Mouse (Mus musculus) MEL (cell line): ENCODE results near the gene Vps4b. TPM values are rescaled to one million over a fixed set of nuclear protein-coding genes. Genes with fewer than 3 reads are reported as not detected.

Source experiments
- DNase-seq: peaks from one replicate; pipeline ENCODE4 v3.0.0; 2011; ENCODE audit warnings: low read depth, low spot score
- H3K27ac ChIP-seq: 2 replicates; pipeline ENCODE4 v1.5.1; 2012; ENCODE audit warnings: low read depth, mild to moderate bottlenecking, control low read depth, low read length, moderate library complexity; ENCODE audit not compliant: control insufficient read depth
- H3K27me3 ChIP-seq, 2 experiments: fragments of 150-350 bp in 1 of 2; sonication (generic) in 1 of 2; 2 replicates each; pipeline ENCODE4 v1.6.1; 2012; ENCODE audit warnings: low read length in 2 of 2, mild to moderate bottlenecking in 2 of 2, improper control_type of control experiment in 1 of 2, moderate library complexity in 1 of 2; ENCODE audit not compliant: insufficient read depth in 2 of 2, control insufficient read depth in 1 of 2
- H3K36me3 ChIP-seq, 2 experiments: 2 replicates each; pipeline ENCODE4 v1.6.1; 2012 to 2014; ENCODE audit warnings: low read length in 2 of 2, improper control_type of control experiment in 1 of 2, inconsistent platforms in 1 of 2, mild to moderate bottlenecking in 1 of 2; ENCODE audit not compliant: insufficient read depth in 2 of 2, control insufficient read depth in 1 of 2
- H3K4me1 ChIP-seq, 2 experiments: fragments of 150-350 bp in 1 of 2; sonication (generic) in 1 of 2; 2 replicates each; pipeline ENCODE4 v1.6.1; 2012; ENCODE audit warnings: low read length in 2 of 2, improper control_type of control experiment in 1 of 2, mild to moderate bottlenecking in 1 of 2; ENCODE audit not compliant: insufficient read depth in 2 of 2, control insufficient read depth in 1 of 2
- H3K4me3 ChIP-seq, 2 experiments: fragments of 150-350 bp in 1 of 2; sonication (generic) in 1 of 2; 2 replicates each; pipeline ENCODE4 v1.5.1; 2012; ENCODE audit warnings: low read depth in 2 of 2, low read length in 2 of 2, mild to moderate bottlenecking in 2 of 2, moderate library complexity in 2 of 2, control low read depth in 1 of 2, improper control_type of control experiment in 1 of 2; ENCODE audit not compliant: control insufficient read depth in 1 of 2, insufficient read depth in 1 of 2
- H3K79me2 ChIP-seq: 2 replicates; pipeline ENCODE4 v1.6.1; 2012; ENCODE audit warnings: mild to moderate bottlenecking, low read length, moderate library complexity; ENCODE audit not compliant: control insufficient read depth, poor library complexity, insufficient read depth
- H3K9ac ChIP-seq: 2 replicates; pipeline ENCODE4 v1.6.1; 2012; ENCODE audit warnings: low read depth, mild to moderate bottlenecking, control low read depth, low read length, moderate library complexity; ENCODE audit not compliant: control insufficient read depth, poor library complexity, severe bottlenecking
- H3K9me3 ChIP-seq: fragments of 150-350 bp; sonication (generic); replicated peaks from 2 replicates; pipeline ENCODE4 v1.6.1; 2012; ENCODE audit warnings: mild to moderate bottlenecking, low read length, improper control_type of control experiment, moderate library complexity; ENCODE audit not compliant: insufficient read depth
- CHD1 ChIP-seq: IDR thresholded peaks from 2 replicates; pipeline ENCODE4 v1.6.1; 2012; ENCODE audit warnings: low read depth, mild to moderate bottlenecking, inconsistent platforms, low read length, improper control_type of control experiment
- CHD2 ChIP-seq: IDR thresholded peaks from 2 replicates; pipeline ENCODE4 v1.6.1; 2011; ENCODE audit warnings: low read length, improper control_type of control experiment
- E2F4 ChIP-seq: IDR thresholded peaks from 2 replicates; pipeline ENCODE4 v1.6.1; 2011; ENCODE audit warnings: low read depth, low read length, improper control_type of control experiment, borderline replicate concordance
- ELF1 ChIP-seq: IDR thresholded peaks from 2 replicates; pipeline ENCODE4 v1.6.1; 2014; ENCODE audit warnings: low read depth, mild to moderate bottlenecking, inconsistent platforms, low read length, improper control_type of control experiment, moderate library complexity
- ETS1 ChIP-seq: IDR thresholded peaks from 2 replicates; pipeline ENCODE4 v1.6.1; 2012; ENCODE audit warnings: low read depth, mild to moderate bottlenecking, inconsistent platforms, low read length, improper control_type of control experiment, moderate library complexity
- GATA1 ChIP-seq: IDR thresholded peaks from 2 replicates; pipeline ENCODE4 v1.6.1; 2011; ENCODE audit warnings: low read depth, low read length, improper control_type of control experiment
- HCFC1 ChIP-seq: IDR thresholded peaks from 2 replicates; pipeline ENCODE4 v1.6.1; 2012; ENCODE audit warnings: low read depth, mild to moderate bottlenecking, inconsistent platforms, low read length, improper control_type of control experiment, moderate library complexity
- JUND ChIP-seq: IDR thresholded peaks from 2 replicates; pipeline ENCODE4 v1.6.1; 2011; ENCODE audit warnings: low read depth, mild to moderate bottlenecking, improper control_type of control experiment, low read length
- KAT2A ChIP-seq: conservative IDR thresholded peaks from 2 replicates; pipeline ENCODE4 v1.6.1; 2012; ENCODE audit warnings: low read depth, low read length, improper control_type of control experiment, inconsistent platforms
- MAFK ChIP-seq: IDR thresholded peaks from 2 replicates; pipeline ENCODE4 v1.6.1; 2011; ENCODE audit warnings: low read depth, mild to moderate bottlenecking, low read length, improper control_type of control experiment, borderline replicate concordance
- MEF2A ChIP-seq: IDR thresholded peaks from 2 replicates; pipeline ENCODE4 v1.6.1; 2014; ENCODE audit warnings: low read depth, mild to moderate bottlenecking, inconsistent platforms, low read length, improper control_type of control experiment; ENCODE audit not compliant: poor library complexity, insufficient replicate concordance, severe bottlenecking; ENCODE audit errors: extremely low read depth
- MXI1 ChIP-seq: IDR thresholded peaks from 2 replicates; pipeline ENCODE4 v1.6.1; 2011; ENCODE audit warnings: mild to moderate bottlenecking, low read depth, low read length, improper control_type of control experiment
- MYB ChIP-seq: IDR thresholded peaks from 2 replicates; pipeline ENCODE4 v1.6.1; 2011; ENCODE audit warnings: mild to moderate bottlenecking, low read depth, low read length, improper control_type of control experiment
- MYC ChIP-seq: IDR thresholded peaks from 2 replicates; pipeline ENCODE4 v1.6.1; 2011; ENCODE audit warnings: low read depth, mild to moderate bottlenecking, low read length, improper control_type of control experiment, moderate library complexity
- NRF1 ChIP-seq: IDR thresholded peaks from 2 replicates; pipeline ENCODE4 v1.6.1; 2014; ENCODE audit warnings: low read depth, mild to moderate bottlenecking, inconsistent platforms, low read length, improper control_type of control experiment, moderate library complexity; ENCODE audit not compliant: poor library complexity, insufficient read depth, severe bottlenecking
- POLR2AphosphoS2 ChIP-seq: IDR thresholded peaks from 2 replicates; pipeline ENCODE4 v1.6.1; 2011; ENCODE audit warnings: low read length, improper control_type of control experiment
- RAD21 ChIP-seq: IDR thresholded peaks from 2 replicates; pipeline ENCODE4 v1.6.1; 2011; ENCODE audit warnings: mild to moderate bottlenecking, low read depth, low read length, improper control_type of control experiment
- RCOR1 ChIP-seq: IDR thresholded peaks from 2 replicates; pipeline ENCODE4 v1.6.1; 2012; ENCODE audit warnings: low read depth, mild to moderate bottlenecking, inconsistent platforms, low read length, improper control_type of control experiment
- SIN3A ChIP-seq: IDR thresholded peaks from 2 replicates; pipeline ENCODE4 v1.6.1; 2012; ENCODE audit warnings: low read length, improper control_type of control experiment, inconsistent platforms
- TBP ChIP-seq: IDR thresholded peaks from 2 replicates; pipeline ENCODE4 v1.8.0; 2011; ENCODE audit warnings: low read depth, low read length, improper control_type of control experiment
- TCF12 ChIP-seq: IDR thresholded peaks from 2 replicates; pipeline ENCODE4 v1.6.1; 2014; ENCODE audit warnings: low read depth, mild to moderate bottlenecking, inconsistent platforms, low read length, improper control_type of control experiment, moderate library complexity
- UBTF ChIP-seq: IDR thresholded peaks from 2 replicates; pipeline ENCODE4 v1.6.1; 2012; ENCODE audit warnings: low read depth, mild to moderate bottlenecking, inconsistent platforms, low read length, improper control_type of control experiment, moderate library complexity, borderline replicate concordance; ENCODE audit not compliant: insufficient read depth
- USF1 ChIP-seq: IDR thresholded peaks from 2 replicates; pipeline ENCODE4 v1.6.1; 2014; ENCODE audit warnings: low read depth, mild to moderate bottlenecking, inconsistent platforms, low read length, improper control_type of control experiment, moderate library complexity
- ZC3H11A ChIP-seq: IDR thresholded peaks from 2 replicates; pipeline ENCODE4 v1.6.1; 2012; ENCODE audit warnings: low read depth, mild to moderate bottlenecking, inconsistent platforms, low read length, improper control_type of control experiment
- ZMIZ1 ChIP-seq: IDR thresholded peaks from 2 replicates; pipeline ENCODE4 v1.6.1; 2012; ENCODE audit warnings: low read depth, mild to moderate bottlenecking, inconsistent platforms, low read length, improper control_type of control experiment, moderate library complexity
- ZNF384 ChIP-seq: IDR thresholded peaks from 2 replicates; pipeline ENCODE4 v1.6.1; 2012; ENCODE audit warnings: low read depth, mild to moderate bottlenecking, inconsistent platforms, low read length, improper control_type of control experiment
- polyA plus RNA-seq, 2 experiments: library from polyadenylated mRNA; stranded (reverse) in 1 of 2; unstranded in 1 of 2; fragments of >175 nt in 1 of 2; fragments of >200 nt in 1 of 2; gene quantifications; 2 replicates each; pipeline versions ENCODE4 v1.2.1 to v1.2.4; 2012; ENCODE audit warnings: low replicate concordance in 2 of 2, low read depth in 1 of 2; ENCODE audit not compliant: insufficient read length in 2 of 2, insufficient read depth in 1 of 2, missing spikeins in 1 of 2
- total RNA-seq: library from RNA; depleted of rRNA; stranded (reverse); fragments of 300-350 nt; gene quantifications from 2 replicates; pipeline ENCODE4 v1.2.3, GENCODE M21; 2012

The Vps4b gene
- total and polyA plus RNA-seq, 3 experiments = 43.9 to 91.1 (median 80.4) TPM

DNA sequence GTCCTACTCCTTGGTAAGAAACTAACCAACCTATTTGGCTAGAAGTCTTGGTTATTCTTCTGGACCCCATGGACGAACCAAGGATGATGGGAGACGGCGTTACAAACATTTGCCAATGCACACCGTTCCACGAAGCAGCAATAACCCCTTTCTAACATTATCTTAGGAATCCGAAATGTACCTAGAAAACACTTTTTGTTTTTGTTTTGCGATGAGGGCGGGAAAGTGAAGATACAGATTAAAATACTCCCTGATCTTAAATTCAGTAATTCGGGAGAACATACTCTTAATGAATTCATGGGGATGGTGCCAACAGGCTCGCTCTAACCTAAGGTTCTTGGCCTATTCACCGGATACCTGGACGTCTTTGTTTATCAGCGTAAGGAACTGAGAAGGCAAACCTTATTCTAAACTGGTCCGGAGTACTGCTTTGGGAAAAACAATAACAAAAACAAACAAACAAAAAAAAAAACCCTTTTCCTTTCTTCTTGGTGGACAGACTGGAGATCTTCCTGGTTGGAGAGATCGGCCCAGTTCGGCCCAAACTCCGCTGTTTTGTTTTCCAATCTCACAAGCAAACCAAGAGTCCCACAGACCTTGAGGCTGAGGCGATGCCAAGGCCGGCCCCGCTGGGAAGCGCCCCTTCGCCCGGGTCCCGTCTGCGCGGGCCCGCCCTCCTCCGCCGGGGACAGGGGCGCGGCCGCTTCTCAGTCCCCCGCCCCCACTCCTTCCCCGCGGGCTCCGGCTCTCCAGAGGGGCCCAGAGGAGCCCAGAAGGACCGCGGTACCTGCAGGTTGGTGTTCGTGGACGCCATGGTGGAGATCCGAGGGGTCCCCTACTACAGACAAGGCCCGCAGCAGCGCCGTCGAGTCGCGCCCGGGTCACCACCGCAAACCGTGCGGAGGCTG lies 640 bp downstream of the Vps4b start:
- DNase-seq = peak; percentile 57
- Histone ChIP-seq H3K9ac (peak overlapping the region; percentile 99), H3K9me3 (no peaks in the 10 kb centered on the region), H3K27ac (peak overlapping the region; percentile 86), H3K4me3 (peak overlapping the region; percentile 91 to 99), H3K27me3 (no peaks in the 10 kb centered on the region), H3K4me1 (peaks cover 17 to 20% of the 10 kb centered on the region in 2 experiments), H3K36me3 (peaks cover 11 to 50% of the 10 kb centered on the region in 2 experiments), H3K79me2 (peaks cover 39% of the 10 kb centered on the region)
- TF ChIP-seq MYC (peak; percentile 47; the same call in 1 of the 2 replicates), ZC3H11A (0 out of 2 replicates have a peak, but pooled peaks have one; percentile 4), TBP (no peak), UBTF (no peak), MXI1 (no peak), TCF12 (0 out of 2 replicates have a peak, but pooled peaks have one; percentile 22), ELF1 (peak; percentile 35; the same call in 1 of the 2 replicates), MYB (no peak), SIN3A (no peak; the same call in 1 of the 2 replicates), ZNF384 (0 out of 2 replicates have a peak, but pooled peaks have one; percentile 9), HCFC1 (0 out of 2 replicates have a peak, but pooled peaks have one; percentile 30), GATA1 (no peak), CHD1 (peak; percentile 97), NRF1 (0 out of 2 replicates have a peak, but pooled peaks have one; percentile 22), E2F4 (0 out of 2 replicates have a peak, but pooled peaks have one; percentile 62), POLR2AphosphoS2 (no peak), MEF2A (no peak), MAFK (no peak), JUND (no peak), CHD2 (no peak; the same call in 1 of the 2 replicates), KAT2A (0 out of 2 replicates have a peak, but pooled peaks have one; percentile 33), RAD21 (no peak), RCOR1 (no peak), ETS1 (no peak), ZMIZ1 (no peak), USF1 (no peak)
